Mouse (Mus musculus) gastrocnemius, postnatal 14 days (tissue): ENCODE data around the gene Rpp30. TPM values are rescaled to one million over a fixed set of nuclear protein-coding genes. Genes with fewer than 3 reads are reported as not detected.

ENCODE experiments used
- DNase-seq: peaks from one replicate; pipeline ENCODE4 v3.0.0; 2021; ENCODE audit warnings: mixed read lengths
- intact Hi-C: fragments of 180-260 bp; cut with DNase I; formaldehyde crosslinking; loops from one replicate; pipeline ENCODE4 v1.15.1; 2025; ENCODE audit warnings: low total_unique reads
- total RNA-seq, 2 experiments: library from RNA; stranded (reverse); gene quantifications; 2 replicates each; pipeline ENCODE4 v1.2.3; 2021

The Rpp30 gene
- total RNA-seq, 2 experiments from 2014 or later: 12.6 to 12.7 TPM

- intact Hi-C loops: no loop called here
- DNase-seq: peak; percentile 45
These were observed 36.4 kb downstream of the Rpp30 start, which contains the start of gene Ankrd1 for GRCm38 (mm10) chr19:36119783-36120471. TSS of gene Ankrd1 (minus strand) at chr19:36120099.

DNA sequence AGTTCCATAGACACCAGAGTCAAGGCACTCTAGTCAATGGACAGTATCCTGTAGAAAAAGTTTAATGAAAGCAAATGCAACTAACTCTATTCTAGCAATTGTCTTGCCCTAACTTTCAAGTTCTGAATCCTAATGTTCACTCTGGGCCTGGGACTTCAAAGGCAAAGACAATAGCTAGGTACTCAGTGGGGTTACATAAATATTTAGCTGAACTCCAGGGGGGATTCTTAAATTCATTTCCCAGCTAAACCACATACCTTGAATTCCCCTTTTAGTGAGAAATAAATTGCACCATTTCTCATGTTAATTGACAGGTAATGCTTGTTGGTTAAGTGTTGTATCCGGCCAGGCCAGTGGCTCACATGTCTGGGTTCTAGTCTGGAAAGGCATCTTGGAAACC, 40.7 kb downstream of the Rpp30 start:
- intact Hi-C loops: no loop called here
- no peak for DNase-seq

- intact Hi-C loops: no loop called here
- DNase-seq: no peak
These were observed 44.9 kb downstream of the Rpp30 start for GRCm38 (mm10) chr19:36128440-36128839.

GRCm38 (mm10) chr19:36129213-36129612, 45.7 kb downstream of the Rpp30 start:
- intact Hi-C loops: no loop called here
- no peak for DNase-seq

- no peak for DNase-seq
- intact Hi-C loops: no loop called here
These were observed 46.1 kb downstream of the Rpp30 start for GRCm38 (mm10) chr19:36129643-36130042.

DNA sequence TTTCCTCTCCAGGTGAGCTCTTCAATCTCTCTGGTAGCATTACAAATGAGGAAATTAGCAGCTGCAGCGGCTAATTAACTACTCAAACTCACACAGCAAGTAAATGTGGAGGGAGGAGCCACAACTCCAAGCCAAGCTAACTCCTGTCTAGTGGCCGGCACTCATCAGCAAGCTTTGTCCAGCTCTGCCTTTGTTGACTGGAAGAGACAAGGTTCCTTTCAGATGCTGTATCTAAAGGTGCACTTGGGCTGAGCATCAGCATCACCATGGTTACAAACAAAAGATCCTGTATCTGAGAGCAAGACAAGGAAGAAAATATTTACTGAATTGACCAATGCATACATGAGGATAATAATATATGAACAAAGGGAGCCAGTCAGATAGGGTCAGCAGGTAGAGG, 46.7 kb downstream of the Rpp30 start:
- intact Hi-C loops: no loop called here
- no peak for DNase-seq

DNA sequence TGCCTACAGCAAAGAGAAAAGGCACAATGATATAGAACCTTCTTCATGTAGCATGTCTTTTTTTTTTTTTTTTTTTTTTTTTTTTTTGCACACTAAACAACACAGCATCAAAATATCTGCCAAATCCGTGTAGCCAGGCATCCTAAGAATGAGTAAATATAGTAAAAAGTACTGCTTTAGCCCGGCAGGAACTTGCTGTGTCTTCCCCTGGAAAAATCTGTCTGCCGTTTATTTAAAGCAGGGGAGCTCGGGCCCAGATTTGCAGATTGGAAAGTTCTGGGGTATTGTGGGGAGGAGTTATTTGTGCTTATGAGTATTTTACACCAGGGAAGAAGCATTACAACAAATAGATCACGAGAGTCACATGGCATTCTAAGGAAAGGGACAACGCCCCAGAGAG, 48.5 kb downstream of the Rpp30 start:
- intact Hi-C loops: no loop called here

GRCm38 (mm10) chr19:36133064-36133463, 49.5 kb downstream of the Rpp30 start:
- DNase-seq: no peak

More for the DNA sequence above, 48.5 kb downstream of the Rpp30 start:
- no peak for DNase-seq

GRCm38 (mm10) chr19:36133731-36134130, 50.2 kb downstream of the Rpp30 start:
- DNase-seq: no peak
- intact Hi-C loops: no loop called here

More at GRCm38 (mm10) chr19:36133064-36133463, 49.5 kb downstream of the Rpp30 start:
- intact Hi-C loops: no loop called here

GRCm38 (mm10) chr19:36143571-36143970, 60.1 kb downstream of the Rpp30 start:
- intact Hi-C loops: no loop called here

GRCm38 (mm10) chr19:36148578-36148977, 65.1 kb downstream of the Rpp30 start:
- no peak for DNase-seq

More at GRCm38 (mm10) chr19:36143571-36143970, 60.1 kb downstream of the Rpp30 start:
- no peak for DNase-seq

GRCm38 (mm10) chr19:36150241-36151007, 66.9 kb downstream of the Rpp30 start:
- intact Hi-C loops: no loop called here

More at GRCm38 (mm10) chr19:36148578-36148977, 65.1 kb downstream of the Rpp30 start:
- intact Hi-C loops: no loop called here

More at GRCm38 (mm10) chr19:36150241-36151007, 66.9 kb downstream of the Rpp30 start:
- DNase-seq: no peak

Other genes starting within 250 kb of the Rpp30 start
- gene Htr7, start 26.2 kb upstream of the Rpp30 start, total RNA-seq: 1 to 10 TPM; 1.4 to 2.0 TPM
- 1 to 10 TPM; 6.6 to 9.9 TPM for gene Ankrd1, start 36.4 kb downstream of the Rpp30 start, total RNA-seq